Mouse (Mus musculus) kidney, postnatal 10 days (tissue): ENCODE data around the gene Atg101.
"Not testable (repeated sequence)": the region's sequence is repeated elsewhere in the genome, so short reads cannot be mapped to it uniquely, and the experiment has no call there.

Experiments used
- DNase-seq: peaks from one replicate; pipeline ENCODE4 v3.0.0; 2021; ENCODE audit warnings: mixed read lengths

Gene Atg101

GRCm38 (mm10) chr15:101316913-101317813 is 33.1 kb downstream of the Atg101 start:
- no peak for DNase-seq

- DNase-seq: no peak
These were observed 33.9 kb downstream of the Atg101 start for GRCm38 (mm10) chr15:101317814-101318500.

- DNase-seq: no peak
These were observed 35.1 kb downstream of the Atg101 start for GRCm38 (mm10) chr15:101318889-101319765.

GRCm38 (mm10) chr15:101320010-101320617 is 36.0 kb downstream of the Atg101 start:
- DNase-seq: no peak

- peak; percentile 60 for DNase-seq
These were observed 36.6 kb downstream of the Atg101 start for GRCm38 (mm10) chr15:101320618-101321041.

GRCm38 (mm10) chr15:101321126-101321525 is 37.1 kb downstream of the Atg101 start:
- no peak for DNase-seq

- no peak for DNase-seq
These were observed 38.0 kb downstream of the Atg101 start for GRCm38 (mm10) chr15:101322106-101322505.

GRCm38 (mm10) chr15:101322640-101323039 is 38.6 kb downstream of the Atg101 start:
- no peak for DNase-seq

GRCm38 (mm10) chr15:101323511-101323910 is 39.4 kb downstream of the Atg101 start:
- no peak for DNase-seq

GRCm38 (mm10) chr15:101324409-101324808 is 40.3 kb downstream of the Atg101 start:
- not testable (repeated sequence) for DNase-seq

GRCm38 (mm10) chr15:101325991-101326534 is 42.0 kb downstream of the Atg101 start:
- no peak for DNase-seq

GRCm38 (mm10) chr15:101327282-101327681 is 43.2 kb downstream of the Atg101 start:
- peak; percentile 93 for DNase-seq

- no peak for DNase-seq
These were observed 44.9 kb downstream of the Atg101 start for GRCm38 (mm10) chr15:101328876-101329563.

GRCm38 (mm10) chr15:101329564-101329892 is 45.5 kb downstream of the Atg101 start:
- no peak for DNase-seq

- DNase-seq: no peak
These were observed 47.0 kb downstream of the Atg101 start for GRCm38 (mm10) chr15:101331090-101331489.

- no peak for DNase-seq
These were observed 48.3 kb downstream of the Atg101 start for GRCm38 (mm10) chr15:101332370-101332769.

GRCm38 (mm10) chr15:101333165-101333564 is 49.1 kb downstream of the Atg101 start:
- DNase-seq: no peak

GRCm38 (mm10) chr15:101333648-101334047 is 49.6 kb downstream of the Atg101 start:
- no peak for DNase-seq

- peak; percentile 47 for DNase-seq
These were observed 52.6 kb downstream of the Atg101 start for GRCm38 (mm10) chr15:101336474-101337174.

GRCm38 (mm10) chr15:101338359-101338758 is 54.3 kb downstream of the Atg101 start:
- no peak for DNase-seq

- DNase-seq: peak; percentile 95
These were observed 55.5 kb downstream of the Atg101 start for GRCm38 (mm10) chr15:101339537-101339936.
